Mouse (Mus musculus) neural tube, embryonic 12.5 days (tissue): ENCODE data around the gene Chrm3. TPM values are rescaled to one million over a fixed set of nuclear protein-coding genes. Genes with fewer than 3 reads are reported as not detected.
A peak's percentile ranks its signal among the peaks of the same experiment; 100 is the strongest.
"Not testable (repeated sequence)": the region's sequence is repeated elsewhere in the genome, so short reads cannot be mapped to it uniquely, and the experiment has no call there.

Experiments used
- ATAC-seq: fragments of 200-750 bp; cut with Nextera tagmentation; 2 replicates; pipeline ENCODE4 v1.8.0; 2017; ENCODE audit warnings: low read depth, mild to moderate bottlenecking, moderate TSS enrichment, moderate library complexity; ENCODE audit not compliant: low FRiP score
- H3K27ac ChIP-seq: fragments of 300-500 bp; sonication (generic); 2 replicates; pipeline ENCODE4 v1.5.1; 2016
- H3K27me3 ChIP-seq: fragments of 300-500 bp; sonication (generic); replicated peaks from 2 replicates; pipeline ENCODE4 v1.6.1; 2016; ENCODE audit warnings: mild to moderate bottlenecking
- H3K36me3 ChIP-seq: fragments of 300-500 bp; sonication (generic); 2 replicates; pipeline ENCODE4 v1.6.1; 2016; ENCODE audit warnings: mild to moderate bottlenecking
- H3K4me1 ChIP-seq: fragments of 300-500 bp; sonication (generic); 2 replicates; pipeline ENCODE4 v1.6.1; 2016
- H3K4me2 ChIP-seq: fragments of 300-500 bp; sonication (generic); replicated peaks from 2 replicates; pipeline ENCODE4 v1.6.1; 2016; ENCODE audit warnings: mild to moderate bottlenecking
- H3K4me3 ChIP-seq: fragments of 300-500 bp; sonication (generic); 2 replicates; pipeline ENCODE4 v1.5.1; 2016
- H3K9ac ChIP-seq: fragments of 300-500 bp; sonication (generic); 2 replicates; pipeline ENCODE4 v1.6.1; 2016; ENCODE audit warnings: mild to moderate bottlenecking
- H3K9me3 ChIP-seq: fragments of 300-500 bp; sonication (generic); 2 replicates; pipeline ENCODE4 v1.6.1; 2016; ENCODE audit warnings: mild to moderate bottlenecking
- WGBS: fragments of 180-500 bp; shearing (Covaris S2); methylation state at CpG from one replicate; pipeline ENCODE4 v1.1.7; 2016; 5-methylcytosine and 5-hydroxymethylcytosine counted together
- polyA plus RNA-seq: library from polyadenylated mRNA; unstranded; fragments of >200 nt; fragmentation: Nextera tagmentation; extraction: Ambion mirVana; gene quantifications from 2 replicates; pipeline ENCODE4 v1.2.1, GENCODE M21; 2016

The Chrm3 gene
- 2.8 and 2.9 TPM in 2 replicates for polyA plus RNA-seq

- Histone ChIP-seq H3K36me3 (no peaks in the 10 kb centered on the region), H3K4me3 (peak within 1 kb of the TSS; percentile 59), H3K4me2 (peak within 1 kb of the TSS; percentile 95), H3K4me1 (peaks cover 14% of the 10 kb centered on the region; the same call in 1 of the 2 replicates), H3K9ac (peak within 1 kb of the TSS; percentile 58), H3K27ac (no peak within 1 kb of the TSS), H3K9me3 (no peaks in the 10 kb centered on the region), H3K27me3 (peaks cover 33% of the 10 kb centered on the region)
- WGBS: under 1% methylated on average over 18 of the region's 18 CpGs
- peak; percentile 84 for ATAC-seq
Measured at GRCm38 (mm10) chr13:10360777-10361176, at the start of gene Chrm3. TSS of gene Chrm3 (minus strand) at chr13:10360847.

GRCm38 (mm10) chr13:10394364-10394763 is 33.7 kb upstream of the Chrm3 start:
- H3K9me3 ChIP-seq: no peaks in the 10 kb centered on the region
- no peak overlapping the region for H3K4me2 ChIP-seq
- ATAC-seq: no peak
- no peaks in the 10 kb centered on the region for H3K36me3 ChIP-seq
- WGBS: 92% methylated on average over 2 of the region's 2 CpGs
- H3K4me3 ChIP-seq: no peak overlapping the region
- no peak overlapping the region for H3K9ac ChIP-seq
- no peaks in the 10 kb centered on the region for H3K4me1 ChIP-seq
- no peak overlapping the region for H3K27ac ChIP-seq
- H3K27me3 ChIP-seq: no peaks in the 10 kb centered on the region

GRCm38 (mm10) chr13:10375487-10375886 is 14.8 kb upstream of the Chrm3 start:
- not testable (repeated sequence) for ATAC-seq, H3K9me3 ChIP-seq, H3K36me3 ChIP-seq, H3K4me3 ChIP-seq, H3K27ac ChIP-seq, H3K4me1 ChIP-seq, H3K27me3 ChIP-seq, H3K9ac ChIP-seq, H3K4me2 ChIP-seq

GRCm38 (mm10) chr13:10360199-10360694 is 400 bp downstream of the Chrm3 start:
- under 1% methylated on average over 60 of the region's 60 CpGs for WGBS
- H3K36me3 ChIP-seq: no peaks in the 10 kb centered on the region
- peaks cover 33% of the 10 kb centered on the region for H3K27me3 ChIP-seq
- peaks cover 14% of the 10 kb centered on the region; the same call in 1 of the 2 replicates for H3K4me1 ChIP-seq
- no peaks in the 10 kb centered on the region for H3K9me3 ChIP-seq
- peak overlapping the region; percentile 58 for H3K9ac ChIP-seq
- H3K27ac ChIP-seq: no peak overlapping the region
- H3K4me2 ChIP-seq: peak overlapping the region; percentile 95
- peak overlapping the region; percentile 59 for H3K4me3 ChIP-seq
- peak; percentile 77 for ATAC-seq

- peaks cover 33% of the 10 kb centered on the region for H3K27me3 ChIP-seq
- H3K4me1 ChIP-seq: peaks cover 14% of the 10 kb centered on the region; the same call in 1 of the 2 replicates
- WGBS: 2% methylated on average over 26 of the region's 26 CpGs
- peak; percentile 43; the same call in 1 of the 2 replicates for ATAC-seq
- no peaks in the 10 kb centered on the region for H3K36me3 ChIP-seq
- H3K4me3 ChIP-seq: peak overlapping the region; percentile 59
- no peak overlapping the region for H3K27ac ChIP-seq
- peak overlapping the region; percentile 58; the same call in 1 of the 2 replicates for H3K9ac ChIP-seq
- no peaks in the 10 kb centered on the region for H3K9me3 ChIP-seq
- peak overlapping the region; percentile 95 for H3K4me2 ChIP-seq
Measured at GRCm38 (mm10) chr13:10359516-10360198, 990 bp downstream of the Chrm3 start.

GRCm38 (mm10) chr13:10355796-10356195 is 4.9 kb downstream of the Chrm3 start:
- Histone ChIP-seq H3K4me3 (no peak overlapping the region), H3K27ac (no peak overlapping the region), H3K9me3 (no peaks in the 10 kb centered on the region), H3K27me3 (peaks cover 22% of the 10 kb centered on the region), H3K4me2 (no peak overlapping the region), H3K9ac (no peak overlapping the region), H3K4me1 (peaks cover 8% of the 10 kb centered on the region; the same call in 1 of the 2 replicates), H3K36me3 (no peaks in the 10 kb centered on the region)
- ATAC-seq: no peak
- WGBS: 81% methylated on average over 5 of the region's 5 CpGs

GRCm38 (mm10) chr13:10354885-10355575 is 5.6 kb downstream of the Chrm3 start:
- ATAC-seq: no peak
- 79% methylated on average over 2 of the region's 2 CpGs for WGBS

GRCm38 (mm10) chr13:10352141-10352540 is 8.5 kb downstream of the Chrm3 start:
- Histone ChIP-seq H3K9ac (no peak overlapping the region), H3K4me3 (no peak overlapping the region), H3K9me3 (no peaks in the 10 kb centered on the region), H3K27ac (no peak overlapping the region), H3K36me3 (no peaks in the 10 kb centered on the region), H3K4me1 (no peaks in the 10 kb centered on the region), H3K4me2 (no peak overlapping the region), H3K27me3 (no peaks in the 10 kb centered on the region)
- no peak for ATAC-seq
- 88% methylated on average over 1 of the region's 1 CpGs for WGBS

More at GRCm38 (mm10) chr13:10354885-10355575, 5.6 kb downstream of the Chrm3 start:
- Histone ChIP-seq H3K4me3 (no peak overlapping the region), H3K27ac (no peak overlapping the region), H3K27me3 (peaks cover 18% of the 10 kb centered on the region), H3K9ac (no peak overlapping the region), H3K4me1 (peaks cover 3% of the 10 kb centered on the region; the same call in 1 of the 2 replicates), H3K9me3 (no peaks in the 10 kb centered on the region), H3K36me3 (no peaks in the 10 kb centered on the region), H3K4me2 (no peak overlapping the region)

GRCm38 (mm10) chr13:10344362-10344761 is 16.3 kb downstream of the Chrm3 start:
- Histone ChIP-seq H3K9ac (no peak overlapping the region), H3K4me1 (no peaks in the 10 kb centered on the region), H3K4me2 (no peak overlapping the region), H3K9me3 (no peaks in the 10 kb centered on the region), H3K4me3 (no peak overlapping the region), H3K27ac (no peak overlapping the region), H3K27me3 (no peaks in the 10 kb centered on the region), H3K36me3 (no peaks in the 10 kb centered on the region)
- WGBS: 71% methylated on average over 5 of the region's 5 CpGs
- ATAC-seq: no peak

- H3K9ac ChIP-seq: no peak overlapping the region
- no peaks in the 10 kb centered on the region for H3K4me1 ChIP-seq
- H3K4me2 ChIP-seq: no peak overlapping the region
- H3K36me3 ChIP-seq: no peaks in the 10 kb centered on the region
- no peaks in the 10 kb centered on the region for H3K9me3 ChIP-seq
- H3K27me3 ChIP-seq: no peaks in the 10 kb centered on the region
- H3K27ac ChIP-seq: no peak overlapping the region
- ATAC-seq: no peak
- H3K4me3 ChIP-seq: no peak overlapping the region
Measured at GRCm38 (mm10) chr13:10335558-10335957, 25.1 kb downstream of the Chrm3 start.

GRCm38 (mm10) chr13:10332762-10333161 is 27.9 kb downstream of the Chrm3 start:
- no peaks in the 10 kb centered on the region for H3K4me1 ChIP-seq
- no peaks in the 10 kb centered on the region for H3K27me3 ChIP-seq
- H3K36me3 ChIP-seq: no peaks in the 10 kb centered on the region
- no peak overlapping the region for H3K4me3 ChIP-seq
- H3K9me3 ChIP-seq: no peaks in the 10 kb centered on the region
- no peak overlapping the region for H3K27ac ChIP-seq
- no peak for ATAC-seq
- 83% methylated on average over 4 of the region's 4 CpGs for WGBS
- H3K9ac ChIP-seq: no peak overlapping the region
- no peak overlapping the region for H3K4me2 ChIP-seq

GRCm38 (mm10) chr13:10309811-10310210 is 50.8 kb downstream of the Chrm3 start:
- ATAC-seq: no peak
- H3K4me2 ChIP-seq: no peak overlapping the region
- H3K4me1 ChIP-seq: no peaks in the 10 kb centered on the region
- no peaks in the 10 kb centered on the region for H3K36me3 ChIP-seq
- no peaks in the 10 kb centered on the region for H3K9me3 ChIP-seq
- H3K27ac ChIP-seq: no peak overlapping the region
- no peak overlapping the region for H3K9ac ChIP-seq
- H3K27me3 ChIP-seq: no peaks in the 10 kb centered on the region
- no peak overlapping the region for H3K4me3 ChIP-seq
